Mouse (Mus musculus) midbrain, embryonic 13.5 days (tissue): ENCODE measurements around the gene Cab39l. TPM values are rescaled to one million over a fixed set of nuclear protein-coding genes. Genes with fewer than 3 reads are reported as not detected.

ENCODE experiments used
- polyA plus RNA-seq: library from polyadenylated mRNA; unstranded; fragments of >200 nt; fragmentation: Nextera tagmentation; extraction: Ambion mirVana; gene quantifications from 2 replicates; pipeline ENCODE4 v1.2.1, GENCODE M21; 2015

The Cab39l gene
- polyA plus RNA-seq, 1 experiment from 2014 or later, result 25.3 TPM

Other genes with a start within 250 kb of the Cab39l start
- gene Rcbtb1, start 239.8 kb upstream of the Cab39l start, polyA plus RNA-seq, result 81.6 and 85.0 TPM in 2 replicates
- not detected in 2 replicates for gene Gm6904, start 180.8 kb upstream of the Cab39l start, polyA plus RNA-seq
- not detected in 2 replicates for gene Phf11a, start 143.4 kb upstream of the Cab39l start, polyA plus RNA-seq
- 0.19 and 0.55 TPM in 2 replicates for gene Phf11b, start 99.6 kb upstream of the Cab39l start, polyA plus RNA-seq
- gene Phf11d, start 75.5 kb upstream of the Cab39l start, polyA plus RNA-seq, result 0.22 and 0.48 TPM in 2 replicates
- gene Phf11c, start 45.6 kb upstream of the Cab39l start, polyA plus RNA-seq, result 0.30 and 0.34 TPM in 2 replicates
- 8.3 and 9.4 TPM in 2 replicates for gene Setdb2, start 88 bp upstream of the Cab39l start, polyA plus RNA-seq
- gene Cdadc1, start 157.0 kb downstream of the Cab39l start, polyA plus RNA-seq, result 36.4 and 41.9 TPM in 2 replicates
- gene Shisa2, start 184.3 kb downstream of the Cab39l start, polyA plus RNA-seq, result 2.1 and 6.2 TPM in 2 replicates